Comparison of ENCODE assay signal across 14 mouse cellular contexts in genomic region chr8:6515882-6516682, GRCm38 (mm10).
"Had no signal": no experiment of that assay in that cellular context is flagged by ENCODE, and none has a peak within 500 bp of the region (broad histone marks: within the 10 kb centered on the region; RNA-seq: fewer than 3 reads in every experiment).

No protein-coding gene starts in this region.

- H3K9me3 ChIP-seq: hindbrain, embryonic 15.5 days; limb, embryonic 12.5 days; midbrain, embryonic 15.5 days; neural tube, embryonic 13.5 days had no signal

- H3K4me1 ChIP-seq: hindbrain, embryonic 15.5 days; limb, embryonic 12.5 days; midbrain, embryonic 15.5 days; neural tube, embryonic 13.5 days had no signal

- ATAC-seq: intestine, embryonic 16.5 days; midbrain, embryonic 15.5 days had no signal

- H3K4me2 ChIP-seq: hindbrain, embryonic 15.5 days; limb, embryonic 12.5 days; midbrain, embryonic 11.5 days; midbrain, embryonic 15.5 days; neural tube, embryonic 13.5 days had no signal

- H3K4me3 ChIP-seq: hindbrain, embryonic 15.5 days; layer of hippocampus, adult 2 months; limb, embryonic 12.5 days; midbrain, embryonic 15.5 days; neural tube, embryonic 13.5 days had no signal

- DNase-seq: lung, postnatal 36 days; retina, postnatal 1 day; right cerebral cortex, postnatal 4 days; spleen, adult 18-20 months; thymus, adult 18-20 months; thymus, postnatal 14 days had no signal

- H3K27me3 ChIP-seq: hindbrain, embryonic 15.5 days; limb, embryonic 12.5 days; midbrain, embryonic 15.5 days; neural tube, embryonic 13.5 days had no signal

- H3K36me3 ChIP-seq: hindbrain, embryonic 15.5 days; limb, embryonic 12.5 days; midbrain, embryonic 15.5 days; neural tube, embryonic 13.5 days had no signal

- H3K9ac ChIP-seq: hindbrain, embryonic 15.5 days; limb, embryonic 12.5 days; liver, embryonic 14.5 days; midbrain, embryonic 15.5 days; neural tube, embryonic 13.5 days had no signal

- H3K27ac ChIP-seq: hindbrain, embryonic 15.5 days; layer of hippocampus, adult 2 months; limb, embryonic 12.5 days; liver, embryonic 14.5 days; midbrain, embryonic 15.5 days; neural tube, embryonic 13.5 days had no signal
